In genomic region chr11:66568386-66568791, GRCm38 (mm10) we compare ENCODE assay signal across 16 mouse cellular contexts. TPM values are rescaled to one million over a fixed set of nuclear protein-coding genes. Genes with fewer than 3 reads are reported as not detected.
DNase-seq lines count a peak whose midpoint lies in the region; ATAC-seq lines count a peak whose summit lies in the region.
"Had no signal": no experiment of that assay in that cellular context is flagged by ENCODE, and none has a peak within 500 bp of the region (broad histone marks: within the 10 kb centered on the region; RNA-seq: fewer than 3 reads in every experiment).

No protein-coding gene starts in this region.

- no peaks in the 10 kb centered on the region for H3K36me3 ChIP-seq in forebrain, embryonic 13.5 days (ENCODE audit: poor library complexity, severe bottlenecking)
- no peaks in the 10 kb centered on the region for H3K36me3 ChIP-seq in forebrain, embryonic 12.5 days (replicated peaks)
- H3K36me3 ChIP-seq in midbrain, embryonic 11.5 days (ENCODE audit: control insufficient read depth, insufficient read depth, low read length) = no peaks in the 10 kb centered on the region
- no peaks in the 10 kb centered on the region for H3K36me3 ChIP-seq in limb, embryonic 10.5 days
- H3K36me3 ChIP-seq: limb, embryonic 15.5 days had no signal

- H3K4me3 ChIP-seq in forebrain, embryonic 13.5 days = no peak overlapping the region
- no peak overlapping the region for H3K4me3 ChIP-seq in forebrain, embryonic 12.5 days (replicated peaks)
- no peak overlapping the region for H3K4me3 ChIP-seq in midbrain, embryonic 11.5 days (ENCODE audit: low read depth, low read length)
- H3K4me3 ChIP-seq in limb, embryonic 10.5 days = no peak overlapping the region
- H3K4me3 ChIP-seq: limb, embryonic 15.5 days had no signal

- H3K9ac ChIP-seq in forebrain, embryonic 13.5 days = no peak overlapping the region
- no peak overlapping the region for H3K9ac ChIP-seq in forebrain, embryonic 12.5 days
- no peak overlapping the region for H3K9ac ChIP-seq in midbrain, embryonic 11.5 days (ENCODE audit: low read length)
- H3K9ac ChIP-seq: limb, embryonic 15.5 days; lung, embryonic 14.5 days had no signal

- H3K4me1 ChIP-seq in forebrain, embryonic 13.5 days = peaks cover 17% of the 10 kb centered on the region
- H3K4me1 ChIP-seq in forebrain, embryonic 12.5 days = peaks cover 13% of the 10 kb centered on the region
- H3K4me1 ChIP-seq in midbrain, embryonic 11.5 days (ENCODE audit: control insufficient read depth, insufficient read depth, low read length) = peaks cover 7% of the 10 kb centered on the region; the same call in 1 of the 2 replicates
- peaks cover 8% of the 10 kb centered on the region; the same call in 1 of the 2 replicates for H3K4me1 ChIP-seq in limb, embryonic 10.5 days

- peak; percentile 62 for ATAC-seq in forebrain, embryonic 13.5 days
- ATAC-seq in forebrain, embryonic 12.5 days (ENCODE audit: low FRiP score) = no peak
- no peak for ATAC-seq in midbrain, embryonic 11.5 days (ENCODE audit: low FRiP score)
- ATAC-seq: intestine, postnatal 0 days had no signal

- H3K4me2 ChIP-seq in forebrain, embryonic 13.5 days = no peak overlapping the region
- no peak overlapping the region for H3K4me2 ChIP-seq in forebrain, embryonic 12.5 days
- no peak overlapping the region for H3K4me2 ChIP-seq in midbrain, embryonic 11.5 days
- H3K4me2 ChIP-seq: limb, embryonic 15.5 days; lung, embryonic 14.5 days had no signal

- peak; percentile 9 for DNase-seq in right cerebral cortex, postnatal 4 days
- no peak for DNase-seq in right cerebral cortex, postnatal 14 days
- peak; percentile 77 for DNase-seq in midbrain, embryonic 11.5 days (ENCODE audit: low spot score, missing footprints)
- DNase-seq in liver = no peak
- no peak for DNase-seq in heart, adult 8-10 months (ENCODE audit: low spot score)
- DNase-seq in limb, embryonic 10.5 days (ENCODE audit: low spot score) = no peak
- DNase-seq: adrenal gland, postnatal 25 days; heart, postnatal 14 days; kidney, postnatal 10 days; lung, embryonic 14.5 days; thymus, postnatal 25 days had no signal

- H3K27me3 ChIP-seq in forebrain, embryonic 13.5 days = peaks cover 17% of the 10 kb centered on the region; the same call in 1 of the 2 replicates
- peaks cover 17% of the 10 kb centered on the region for H3K27me3 ChIP-seq in forebrain, embryonic 12.5 days
- peaks cover 7% of the 10 kb centered on the region; the same call in 1 of the 2 replicates for H3K27me3 ChIP-seq in midbrain, embryonic 11.5 days (ENCODE audit: control insufficient read depth, insufficient read depth, low read length)
- peaks cover 30% of the 10 kb centered on the region for H3K27me3 ChIP-seq in limb, embryonic 10.5 days (ENCODE audit: low read depth, poor library complexity, severe bottlenecking)

- H3K9me3 ChIP-seq in forebrain, embryonic 13.5 days (replicated peaks) = no peaks in the 10 kb centered on the region
- H3K9me3 ChIP-seq in forebrain, embryonic 12.5 days = no peaks in the 10 kb centered on the region
- H3K9me3 ChIP-seq in midbrain, embryonic 11.5 days (ENCODE audit: control insufficient read depth, low read length) = no peaks in the 10 kb centered on the region
- H3K9me3 ChIP-seq in limb, embryonic 10.5 days (replicated peaks) = no peaks in the 10 kb centered on the region
- H3K9me3 ChIP-seq: limb, embryonic 15.5 days had no signal

- WGBS in forebrain, embryonic 13.5 days = 21% methylated on average over 4 of the region's 4 CpGs
- WGBS in forebrain, embryonic 12.5 days = 25% methylated on average over 4 of the region's 4 CpGs
- WGBS in midbrain, embryonic 11.5 days = 9% methylated on average over 4 of the region's 4 CpGs
- whole genome bisulfite sequencing in limb, embryonic 10.5 days = 23% methylated on average over 4 of the region's 4 CpGs

- H3K27ac ChIP-seq in forebrain, embryonic 13.5 days = no peak overlapping the region
- H3K27ac ChIP-seq in forebrain, embryonic 12.5 days = no peak overlapping the region
- H3K27ac ChIP-seq in midbrain, embryonic 11.5 days (ENCODE audit: low read depth, low read length) = no peak overlapping the region
- H3K27ac ChIP-seq in limb, embryonic 10.5 days = no peak overlapping the region
- H3K27ac ChIP-seq: limb, embryonic 15.5 days had no signal

RNA-seq across cellular contexts. Expression of gene Shisa6, which starts 42.6 kb away (rescaled TPM):
- 1.5 and 1.7 TPM in 2 replicates for polyA plus RNA-seq in forebrain, embryonic 13.5 days (2015; fragmentation: Nextera tagmentation; extraction: Ambion mirVana)
- polyA plus RNA-seq in forebrain, embryonic 12.5 days (2016; fragmentation: Nextera tagmentation; extraction: Ambion mirVana) = 0.66 and 0.92 TPM in 2 replicates
- polyA plus RNA-seq in midbrain, embryonic 11.5 days (2014; fragmentation: Nextera tagmentation; extraction: Ambion mirVana) = 0.57 and 1.4 TPM in 2 replicates
- 1 to 10 TPM in 2 of 4 experiments, under 1 TPM in 2; 0.60 to 3.3 (median 1.4) TPM for total RNA-seq in heart, adult 8-10 months (2022)
- 0.03 and 0.26 TPM in 2 replicates for polyA plus RNA-seq in limb, embryonic 10.5 days (2016; fragmentation: Nextera tagmentation; extraction: Ambion mirVana)
- total RNA-seq: granulocyte monocyte progenitor cell, adult 5-6 weeks had no signal

Comparison
In these comparisons a context has a peak if more than half of its experiments do, and no peak if none do; other contexts are left out.
1. DNase-seq: peak in right cerebral cortex, postnatal 4 days (single experiment) and midbrain, embryonic 11.5 days (single experiment); none in right cerebral cortex, postnatal 14 days (single experiment), liver (single experiment), heart, adult 8-10 months (single experiment) and limb, embryonic 10.5 days (single experiment).